Mouse (Mus musculus) common myeloid progenitor, adult 5-6 weeks (primary cell): ENCODE data around the gene Ipmk. TPM values are rescaled to one million over a fixed set of nuclear protein-coding genes. Genes with fewer than 3 reads are reported as not detected.

Experiments used
- ATAC-seq: replicated peaks from 2 replicates; pipeline ENCODE4 v1.8.0; 2016; ENCODE audit warnings: low read depth, mild to moderate bottlenecking, moderate TSS enrichment, inconsistent platforms; ENCODE audit not compliant: poor library complexity, severe bottlenecking
- total RNA-seq: library from RNA; stranded (forward); fragments of 200-1000, 187-1606 nt; gene quantifications from 2 replicates; pipeline ENCODE4 v1.2.3, GENCODE M21; 2017

Ipmk gene
- 24.8 and 35.5 TPM in 2 replicates for total RNA-seq

GRCm38 (mm10) chr10:71347509-71347949 lies at the start of gene Ipmk:
Gene Ipmk (plus strand): TSS chr10:71347763.
- ATAC-seq = peak; percentile 50

GRCm38 (mm10) chr10:71300161-71300560 lies 47.4 kb upstream of the Ipmk start:
- ATAC-seq = 0 out of 2 replicates have a peak, but pooled peaks have one; percentile 32

DNA sequence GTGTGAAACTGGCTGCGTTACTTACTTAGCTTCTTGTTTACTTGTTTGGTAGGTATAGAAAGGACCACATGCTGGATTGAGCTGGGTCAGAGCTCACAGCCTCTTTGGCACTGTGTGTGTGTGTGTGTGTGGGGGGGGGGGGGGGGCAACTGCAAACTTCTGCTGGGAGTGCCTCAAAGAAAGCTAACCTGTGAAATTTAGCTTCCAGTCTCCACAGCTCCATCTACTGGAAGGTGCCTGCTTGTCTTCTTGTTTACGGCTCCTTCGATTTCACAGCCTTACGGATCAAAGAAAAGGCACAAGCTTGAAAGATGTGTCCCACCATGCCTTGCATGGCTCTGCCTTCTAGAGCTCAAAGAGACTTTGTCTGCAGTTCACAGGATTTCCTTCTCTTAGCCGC lies 45.1 kb upstream of the Ipmk start:
- ATAC-seq = peak; percentile 35

DNA sequence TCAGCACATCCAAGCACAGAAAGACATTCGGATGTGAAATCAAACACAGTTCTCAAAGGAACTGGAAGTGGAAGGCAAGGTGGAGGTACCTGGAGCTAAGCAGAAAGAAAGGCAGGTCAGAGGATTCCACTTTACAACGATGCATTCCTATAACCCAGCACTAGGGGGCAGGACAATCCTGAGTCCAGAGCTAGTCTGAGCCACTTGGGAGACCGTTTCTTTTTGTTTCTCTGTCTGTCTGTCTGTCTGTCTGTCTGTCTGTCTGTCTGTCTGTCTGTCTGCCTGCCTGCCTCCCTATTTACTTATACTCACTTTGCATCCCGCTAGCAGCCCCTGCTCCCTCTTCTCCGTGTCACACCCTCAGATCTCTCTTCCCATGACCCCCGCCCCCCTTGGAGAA lies 41.4 kb upstream of the Ipmk start:
- ATAC-seq = peak; percentile 88

- peak; percentile 43 for ATAC-seq
Measured at GRCm38 (mm10) chr10:71306759-71307158, 40.8 kb upstream of the Ipmk start.

- no peak for ATAC-seq
Measured at GRCm38 (mm10) chr10:71308199-71308598, 39.4 kb upstream of the Ipmk start.

DNA sequence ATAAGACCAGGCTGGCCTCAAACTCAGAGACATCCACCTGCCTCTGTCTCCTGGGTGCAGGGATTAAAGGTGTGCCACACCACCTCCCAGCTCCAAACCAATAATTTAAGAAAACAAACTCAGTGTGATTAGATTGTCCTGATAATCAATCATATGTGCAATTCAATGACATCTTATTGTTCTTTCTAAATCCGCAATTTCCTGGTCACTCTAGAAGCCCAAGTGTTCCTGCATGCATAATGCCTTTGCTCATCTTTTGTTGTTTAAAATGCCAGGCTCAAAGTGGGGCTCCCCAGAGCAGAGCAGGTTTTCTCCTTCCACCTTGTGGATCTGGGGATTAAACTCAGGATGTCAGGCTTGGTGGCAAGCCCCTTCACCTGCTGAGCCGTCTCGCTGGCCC lies 37.3 kb upstream of the Ipmk start:
- no peak for ATAC-seq

DNA sequence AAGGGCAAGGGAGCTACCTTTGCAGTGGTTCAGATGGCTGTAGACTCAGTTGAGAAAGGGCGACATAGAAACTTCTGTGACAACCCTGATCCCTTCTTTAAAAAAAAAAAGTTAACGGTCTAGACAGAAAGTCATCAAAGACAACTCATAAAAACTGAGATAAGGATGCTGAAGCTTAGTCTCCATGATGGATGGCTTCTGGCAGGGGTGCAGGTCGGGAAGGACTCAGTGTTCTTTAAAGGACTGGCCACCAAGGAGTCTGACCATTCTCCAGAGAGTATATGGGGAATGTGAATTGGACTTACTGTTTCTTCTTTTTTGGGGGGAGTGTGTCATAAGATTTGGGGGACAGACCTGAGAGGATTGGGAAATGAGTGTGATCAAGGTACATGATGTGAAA lies 33.0 kb upstream of the Ipmk start:
- no peak for ATAC-seq

DNA sequence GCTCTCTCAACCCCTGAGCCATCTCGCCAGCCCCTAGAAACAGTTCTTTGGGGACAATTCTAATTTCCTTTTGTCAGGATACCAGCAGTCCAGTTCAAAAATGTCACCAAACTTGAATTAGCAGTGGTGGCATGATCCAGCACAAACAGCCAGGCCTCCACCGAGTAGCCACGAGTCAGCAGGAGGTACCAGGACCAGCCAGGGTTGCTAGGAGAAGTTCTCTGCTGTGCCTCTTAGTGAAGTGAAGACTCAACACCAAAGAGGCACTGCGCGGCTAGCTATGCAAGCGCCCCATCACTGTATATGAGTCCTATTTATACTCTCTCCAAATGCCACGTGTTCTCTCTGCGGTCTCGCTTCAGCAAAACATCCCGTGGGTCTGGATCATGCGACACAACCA lies 31.5 kb upstream of the Ipmk start:
- ATAC-seq = no peak

- ATAC-seq = no peak
Measured at GRCm38 (mm10) chr10:71316497-71316896, 31.1 kb upstream of the Ipmk start.

DNA sequence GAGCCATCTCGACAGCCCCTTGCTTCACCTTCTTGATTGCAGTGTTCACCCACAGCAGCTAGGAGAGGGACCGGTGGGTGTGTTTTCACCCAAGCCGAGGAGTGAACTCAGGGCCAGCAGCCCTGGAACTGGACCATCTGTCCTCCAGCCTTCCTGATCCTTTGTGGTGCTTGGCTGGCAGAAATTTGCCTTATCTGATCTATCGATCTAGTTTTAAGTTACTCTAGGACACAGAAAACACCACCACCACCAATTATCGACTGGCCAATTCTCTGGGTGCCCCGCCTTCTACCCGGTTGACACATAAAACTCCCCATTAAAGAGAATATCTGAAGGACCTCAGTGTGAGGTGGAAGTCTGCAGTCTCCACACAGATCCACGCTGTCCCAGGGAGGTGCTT lies 23.9 kb upstream of the Ipmk start:
- ATAC-seq = no peak

DNA sequence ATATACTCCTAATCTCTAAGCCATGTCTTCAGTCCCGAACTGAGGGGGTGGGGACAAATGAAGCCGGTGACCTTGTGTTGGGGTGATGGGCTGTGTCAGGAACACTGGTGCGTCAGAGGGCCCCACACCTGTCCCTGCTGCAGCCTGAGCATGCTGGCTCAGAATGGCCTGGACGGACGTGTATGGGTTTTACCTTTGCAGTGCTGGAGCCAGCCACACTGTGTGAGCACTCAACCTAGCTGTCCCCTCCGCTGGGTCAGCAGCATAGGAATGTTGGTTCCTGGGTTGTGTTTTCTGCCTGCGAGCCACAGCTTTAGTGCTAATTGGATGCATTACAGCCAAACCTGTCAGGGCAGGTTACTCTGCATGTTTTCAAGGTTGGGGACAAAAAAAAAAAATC lies 21.4 kb upstream of the Ipmk start:
- no peak for ATAC-seq

DNA sequence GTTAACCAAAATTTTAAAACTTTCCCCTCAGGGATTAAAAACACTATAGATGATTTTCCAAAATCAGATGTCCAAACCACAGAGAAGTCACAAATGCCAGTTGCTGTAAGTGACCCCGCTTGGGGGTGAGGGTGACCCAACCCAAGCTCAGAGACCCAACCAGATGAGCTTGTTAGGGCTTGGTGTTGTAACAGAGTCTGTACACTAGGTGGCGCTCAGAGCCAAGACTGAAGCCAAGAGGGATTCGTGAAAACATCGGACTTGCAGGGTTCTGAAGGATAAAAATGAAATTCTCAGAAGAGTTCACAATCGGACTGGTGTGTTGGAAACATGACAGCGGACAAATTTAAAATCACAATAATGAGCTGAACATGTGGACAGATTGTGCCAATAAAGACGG lies 20.8 kb upstream of the Ipmk start:
- peak; percentile 97 for ATAC-seq

- no peak for ATAC-seq
Measured at GRCm38 (mm10) chr10:71327386-71327785, 20.2 kb upstream of the Ipmk start.

DNA sequence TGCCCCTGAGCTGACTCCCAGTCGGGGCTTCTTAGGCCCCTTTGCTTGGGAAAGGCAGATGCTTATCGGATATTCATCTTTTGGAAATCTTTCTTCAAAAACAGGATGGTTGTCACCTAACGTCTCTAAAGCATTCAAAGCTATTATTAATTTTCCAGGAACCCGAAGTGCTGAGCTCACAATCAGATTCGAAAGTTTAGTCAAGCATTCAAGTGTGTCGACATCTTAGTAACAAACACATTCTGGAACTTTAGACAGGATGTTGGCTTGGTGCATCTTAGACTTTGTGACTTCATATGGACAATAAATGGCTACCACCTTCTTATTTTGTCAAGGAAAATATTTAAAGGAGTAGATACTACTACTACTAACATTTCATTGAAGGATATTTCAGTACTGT lies 19.2 kb upstream of the Ipmk start:
- no peak for ATAC-seq

DNA sequence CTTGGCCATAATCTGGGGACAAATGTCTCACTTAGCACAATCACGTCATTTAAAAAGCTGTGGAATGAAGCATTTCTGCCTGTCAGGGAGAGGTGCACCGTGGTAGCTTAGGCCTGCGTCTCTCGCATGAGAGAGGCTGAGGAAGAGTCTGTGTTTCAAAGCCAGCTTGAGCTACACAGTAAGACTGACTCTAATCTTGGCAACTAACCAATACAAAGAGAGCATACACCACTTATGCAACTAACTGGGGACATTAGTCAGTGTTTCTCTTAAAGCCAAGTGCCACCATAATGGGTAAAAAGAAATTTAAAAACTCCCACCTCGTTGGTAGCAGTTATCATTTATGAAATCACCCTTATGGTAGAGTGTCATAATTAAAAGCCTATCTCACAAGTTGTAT lies 18.7 kb upstream of the Ipmk start:
- ATAC-seq = no peak

DNA sequence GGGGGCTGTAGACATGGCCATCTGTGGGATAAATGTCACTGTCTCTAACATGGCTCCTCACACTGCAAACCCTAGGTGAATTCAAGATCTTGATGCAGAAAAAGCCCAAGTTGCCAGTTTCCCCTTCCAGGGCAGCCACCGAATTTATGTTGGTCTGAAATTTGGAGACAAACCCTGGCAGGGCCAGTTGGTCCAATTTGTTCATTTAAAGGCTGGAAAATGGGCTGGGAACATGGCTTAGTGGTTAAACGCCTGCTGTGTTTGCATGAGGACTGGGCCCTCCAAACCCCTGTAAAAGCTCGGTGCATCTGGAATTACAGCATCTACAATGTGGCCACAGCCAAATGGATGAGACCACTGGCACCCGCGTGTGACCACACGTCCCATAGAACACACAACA lies 18.3 kb upstream of the Ipmk start:
- ATAC-seq = no peak

DNA sequence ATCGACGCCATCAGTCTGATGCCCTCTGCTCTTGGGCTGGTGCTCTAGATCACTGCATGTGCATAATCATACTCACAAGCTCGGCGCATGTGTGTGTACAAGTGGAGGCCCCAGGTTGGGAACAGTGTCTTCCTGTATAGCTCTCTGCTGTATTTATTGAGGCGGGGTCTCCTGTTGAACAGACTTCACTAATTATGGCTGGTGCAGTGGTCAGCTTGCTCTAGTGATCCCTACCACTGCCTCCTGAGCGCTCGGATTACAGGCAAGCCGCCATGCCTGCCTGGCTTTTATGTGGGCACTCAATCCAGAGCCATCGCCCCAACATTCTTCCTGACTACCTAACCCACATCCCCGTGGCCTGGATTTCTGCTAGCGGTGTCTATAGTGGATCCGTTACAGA lies 17.5 kb upstream of the Ipmk start:
- no peak for ATAC-seq

GRCm38 (mm10) chr10:71331908-71332307 lies 15.7 kb upstream of the Ipmk start:
- no peak for ATAC-seq

GRCm38 (mm10) chr10:71332376-71332775 lies 15.2 kb upstream of the Ipmk start:
- ATAC-seq = 0 out of 2 replicates have a peak, but pooled peaks have one; percentile 36

DNA sequence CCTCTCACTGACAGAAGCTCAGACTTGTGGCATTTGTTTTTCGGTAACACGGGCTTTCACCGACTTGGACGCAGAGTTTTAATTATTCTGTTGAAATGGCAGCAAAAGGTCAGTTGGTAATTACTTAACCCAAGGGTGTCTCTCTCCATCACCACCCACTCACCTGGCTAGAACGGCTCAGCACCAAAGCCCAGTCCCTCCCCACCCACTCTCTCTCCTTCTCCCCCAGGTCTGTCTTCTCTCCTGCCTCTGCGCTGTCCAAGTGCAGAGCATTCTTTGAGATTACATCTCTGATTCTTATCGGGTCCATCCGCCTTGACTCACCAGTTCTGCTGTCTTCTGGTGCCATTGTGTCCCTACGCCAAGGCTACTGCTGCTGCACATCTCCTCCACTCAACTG lies 14.7 kb upstream of the Ipmk start:
- no peak for ATAC-seq

- ATAC-seq = no peak
Measured at GRCm38 (mm10) chr10:71337733-71338132, 9.8 kb upstream of the Ipmk start.
